Mouse (Mus musculus): ENCODE results near the gene Wdtc1. TPM values are rescaled to one million over a fixed set of nuclear protein-coding genes. Genes with fewer than 3 reads are reported as not detected.

Gene Wdtc1
- polyA plus RNA-seq, 1 experiment from 2014 or later = 18.2 TPM

DNA sequence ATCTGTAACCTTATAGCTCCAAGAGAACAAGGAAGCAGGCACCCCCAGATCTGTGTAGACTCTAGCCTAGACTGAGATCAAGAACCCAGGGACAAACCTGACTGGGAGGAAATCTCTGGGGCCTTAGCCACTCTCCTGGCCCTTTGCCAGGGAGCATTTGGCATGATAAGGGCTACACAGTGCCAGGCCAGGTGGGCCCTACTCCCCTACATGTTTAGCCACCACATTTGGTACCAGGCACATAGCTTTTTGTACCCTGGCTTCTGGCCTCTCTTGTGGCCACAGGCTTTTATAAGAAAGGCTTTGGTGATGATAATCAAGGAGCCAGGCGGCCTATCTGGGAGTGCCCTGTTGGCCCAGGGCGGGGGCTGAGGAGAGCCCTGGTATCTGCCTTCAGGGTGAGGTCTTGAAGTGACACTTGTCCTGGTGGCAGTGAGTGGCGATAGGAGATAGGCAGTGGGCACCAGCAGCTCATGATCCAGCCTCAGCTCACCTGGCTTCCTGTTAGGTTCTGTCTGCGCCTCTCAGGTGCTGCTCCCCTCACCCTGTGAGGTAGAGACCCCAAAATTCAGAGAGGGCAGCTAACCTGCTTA lies 41.8 kb upstream of the Wdtc1 start:
- WGBS = 86% methylated on average over 4 of the region's 4 CpGs
- no peak overlapping the region for H3K4me2 ChIP-seq (ENCODE audit: low read length)
- H3K27me3 ChIP-seq (replicated peaks; ENCODE audit: control insufficient read depth, insufficient read depth, low read length) = no peaks in the 10 kb centered on the region
- H3K9me3 ChIP-seq (ENCODE audit: control insufficient read depth, low read length) = no peaks in the 10 kb centered on the region
- no peak for DNase-seq (ENCODE audit: low spot score)
- H3K4me3 ChIP-seq (ENCODE audit: low read depth, low read length) = no peak overlapping the region
- H3K9ac ChIP-seq (ENCODE audit: low read length) = no peak overlapping the region
- no peaks in the 10 kb centered on the region for H3K36me3 ChIP-seq (ENCODE audit: control insufficient read depth, insufficient read depth, low read length)
- H3K4me1 ChIP-seq (replicated peaks; ENCODE audit: control insufficient read depth, insufficient read depth, low read length) = peaks cover 38% of the 10 kb centered on the region
- H3K27ac ChIP-seq (ENCODE audit: low read depth) = peak overlapping the region; percentile 22; the same call in 1 of the 2 replicates
- ATAC-seq (replicated peaks; ENCODE audit: low FRiP score, low TSS enrichment, low read depth) = no peak

DNA sequence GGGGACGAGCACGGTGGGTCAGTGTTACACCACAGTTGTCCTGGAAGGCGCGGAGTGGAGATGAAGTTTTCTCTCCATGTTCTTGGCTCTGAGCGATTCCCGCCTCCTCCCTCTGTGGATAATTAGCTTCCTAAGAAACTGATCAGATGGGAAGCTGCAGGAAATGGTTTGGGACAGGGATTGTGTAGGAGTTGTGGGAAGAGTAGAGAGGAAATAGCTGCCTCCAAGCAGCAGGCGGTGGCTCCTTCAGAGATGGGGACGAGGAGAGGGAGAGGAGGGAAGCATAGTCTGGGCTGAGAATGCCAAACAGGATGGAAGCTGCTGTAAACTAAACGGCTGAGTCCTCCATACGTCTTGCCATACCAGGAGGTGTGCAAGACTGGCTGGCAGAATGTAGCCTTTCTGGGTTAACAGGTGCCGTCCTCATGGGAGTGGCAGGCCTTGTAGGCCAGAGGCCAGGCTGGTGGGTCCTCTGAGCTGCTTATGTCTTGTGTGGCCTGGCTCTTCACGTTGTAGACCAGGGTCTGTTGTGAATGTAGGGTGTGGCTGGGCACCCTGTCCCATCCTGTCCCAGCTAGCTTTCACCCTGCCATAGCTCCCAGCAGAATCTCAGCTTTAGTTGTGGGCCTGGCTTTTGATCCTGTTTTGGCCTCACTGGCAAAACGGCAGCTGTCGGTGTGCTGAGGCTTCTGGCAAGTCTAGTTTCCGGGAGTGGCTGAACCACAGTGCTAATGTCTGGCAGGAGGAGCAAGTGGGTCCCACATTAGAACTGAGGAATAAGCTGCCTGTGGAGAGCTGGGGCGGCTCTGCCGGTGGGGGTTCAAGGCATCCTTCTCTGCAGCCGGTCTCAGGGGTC lies 38.1 kb upstream of the Wdtc1 start:
- no peaks in the 10 kb centered on the region for H3K36me3 ChIP-seq (ENCODE audit: control insufficient read depth, insufficient read depth, low read length)
- H3K9ac ChIP-seq (ENCODE audit: low read length) = no peak overlapping the region
- ATAC-seq (replicated peaks; ENCODE audit: low FRiP score, low TSS enrichment, low read depth) = no peak
- H3K9me3 ChIP-seq (ENCODE audit: control insufficient read depth, low read length) = no peaks in the 10 kb centered on the region
- DNase-seq (ENCODE audit: low spot score) = no peak
- no peak overlapping the region for H3K4me3 ChIP-seq (ENCODE audit: low read depth, low read length)
- no peak overlapping the region for H3K4me2 ChIP-seq (ENCODE audit: low read length)
- no peak overlapping the region; the same call in 1 of the 2 replicates for H3K27ac ChIP-seq (ENCODE audit: low read depth)
- peaks cover 41% of the 10 kb centered on the region for H3K4me1 ChIP-seq (replicated peaks; ENCODE audit: control insufficient read depth, insufficient read depth, low read length)
- H3K27me3 ChIP-seq (replicated peaks; ENCODE audit: control insufficient read depth, insufficient read depth, low read length) = no peaks in the 10 kb centered on the region
- WGBS = 65% methylated on average over 18 of the region's 18 CpGs

DNA sequence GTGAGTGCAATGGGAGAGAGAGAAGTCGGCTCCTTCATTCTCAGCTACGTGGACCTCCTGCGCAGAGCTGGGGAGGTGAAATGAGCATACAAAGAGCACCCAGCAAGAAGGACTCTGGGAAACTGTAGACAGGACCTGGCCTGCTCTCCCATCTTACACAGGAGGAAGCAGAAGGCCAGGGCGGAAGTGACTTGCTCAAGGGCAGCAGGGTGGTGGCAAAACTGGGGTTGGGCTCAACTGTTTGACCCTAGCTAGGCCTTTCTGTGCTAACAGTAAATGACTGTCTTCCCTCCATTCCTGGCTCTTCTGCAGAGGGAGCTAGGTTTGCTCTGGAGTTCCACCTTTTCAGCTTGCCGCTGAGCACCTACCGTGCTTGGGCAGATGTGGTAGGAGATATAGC lies 37.3 kb upstream of the Wdtc1 start:
- Histone ChIP-seq H3K27ac (ENCODE audit: low read depth) (no peak overlapping the region), H3K36me3 (ENCODE audit: control insufficient read depth, insufficient read depth, low read length) (no peaks in the 10 kb centered on the region), H3K9me3 (ENCODE audit: control insufficient read depth, low read length) (no peaks in the 10 kb centered on the region), H3K4me3 (ENCODE audit: low read depth, low read length) (no peak overlapping the region), H3K4me2 (ENCODE audit: low read length) (no peak overlapping the region), H3K9ac (ENCODE audit: low read length) (no peak overlapping the region), H3K4me1 (replicated peaks; ENCODE audit: control insufficient read depth, insufficient read depth, low read length) (peaks cover 35% of the 10 kb centered on the region), H3K27me3 (replicated peaks; ENCODE audit: control insufficient read depth, insufficient read depth, low read length) (no peaks in the 10 kb centered on the region)
- DNase-seq (ENCODE audit: low spot score) = no peak
- ATAC-seq (replicated peaks; ENCODE audit: low FRiP score, low TSS enrichment, low read depth) = no peak
- 90% methylated on average over 6 of the region's 6 CpGs for WGBS

DNA sequence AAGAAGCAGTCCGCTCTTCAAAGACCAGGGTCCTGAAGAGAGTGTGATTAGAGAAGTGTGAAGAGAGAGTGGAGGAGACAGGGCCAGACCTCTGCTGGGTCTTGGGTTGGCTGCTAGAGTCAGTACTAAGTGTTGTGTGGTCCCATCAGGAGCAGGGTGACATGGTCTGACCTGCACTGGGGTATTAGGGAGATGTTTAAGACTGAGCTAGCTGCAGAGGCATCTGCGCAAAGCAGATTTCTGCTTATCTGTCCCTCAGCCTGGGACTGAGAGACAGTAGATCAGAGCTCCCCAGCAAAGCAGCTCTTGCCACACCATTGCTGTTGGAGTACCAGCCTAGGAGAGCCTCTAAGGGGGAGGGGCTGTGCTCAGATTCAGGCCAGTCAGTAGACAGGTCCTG lies 36.8 kb upstream of the Wdtc1 start:
- no peak for DNase-seq (ENCODE audit: low spot score)
- H3K27ac ChIP-seq (ENCODE audit: low read depth) = no peak overlapping the region
- ATAC-seq (replicated peaks; ENCODE audit: low FRiP score, low TSS enrichment, low read depth) = no peak
- H3K4me3 ChIP-seq (ENCODE audit: low read depth, low read length) = no peak overlapping the region
- no peaks in the 10 kb centered on the region for H3K27me3 ChIP-seq (replicated peaks; ENCODE audit: control insufficient read depth, insufficient read depth, low read length)
- H3K9me3 ChIP-seq (ENCODE audit: control insufficient read depth, low read length) = no peaks in the 10 kb centered on the region
- no peak overlapping the region for H3K4me2 ChIP-seq (ENCODE audit: low read length)
- H3K4me1 ChIP-seq (replicated peaks; ENCODE audit: control insufficient read depth, insufficient read depth, low read length) = peaks cover 29% of the 10 kb centered on the region
- peaks cover under 1% of the 10 kb centered on the region; the same call in 1 of the 2 replicates for H3K36me3 ChIP-seq (ENCODE audit: control insufficient read depth, insufficient read depth, low read length)
- no peak overlapping the region for H3K9ac ChIP-seq (ENCODE audit: low read length)
- 80% methylated on average over 2 of the region's 2 CpGs for WGBS

DNA sequence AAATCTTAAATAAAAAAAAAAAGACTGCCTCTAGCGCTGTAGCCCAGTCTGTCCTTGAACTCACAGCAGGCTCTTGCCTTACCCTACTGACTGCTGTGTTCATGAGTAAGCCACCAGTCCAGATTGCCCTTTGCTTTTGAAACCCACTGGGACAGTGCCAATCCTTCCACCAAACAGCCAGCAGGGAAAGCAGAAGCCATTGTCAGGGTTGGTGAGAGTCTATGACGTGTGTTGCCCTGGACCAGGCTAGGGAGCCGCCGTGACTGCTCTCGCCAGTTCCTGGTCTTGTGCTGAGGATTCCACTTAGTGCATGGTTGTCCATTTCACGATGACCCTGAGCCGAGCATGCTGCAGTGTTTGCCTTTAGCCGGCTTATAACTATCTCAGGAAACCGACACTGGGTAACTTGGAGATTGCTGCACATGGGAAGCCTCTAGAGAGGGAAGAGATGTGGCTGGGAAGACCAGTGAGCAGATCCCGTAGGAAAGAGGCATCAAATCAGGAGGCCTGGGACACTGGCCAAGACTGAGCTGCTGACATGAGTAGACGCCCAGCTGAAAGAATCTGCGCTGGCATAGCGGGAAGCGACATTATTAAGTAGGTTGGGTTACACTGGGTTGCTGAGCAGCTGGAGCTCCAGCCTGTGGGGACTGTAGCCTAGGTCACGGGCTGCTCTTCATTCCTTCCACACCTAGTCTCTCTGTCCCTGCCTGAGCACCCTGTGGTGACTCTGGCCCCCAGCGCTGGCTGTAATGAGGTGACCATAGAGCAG lies 35.7 kb upstream of the Wdtc1 start:
- Histone ChIP-seq H3K27ac (ENCODE audit: low read depth) (no peak overlapping the region), H3K9ac (ENCODE audit: low read length) (no peak overlapping the region), H3K4me2 (ENCODE audit: low read length) (no peak overlapping the region), H3K9me3 (ENCODE audit: control insufficient read depth, low read length) (no peaks in the 10 kb centered on the region), H3K27me3 (replicated peaks; ENCODE audit: control insufficient read depth, insufficient read depth, low read length) (no peaks in the 10 kb centered on the region), H3K4me3 (ENCODE audit: low read depth, low read length) (no peak overlapping the region), H3K36me3 (ENCODE audit: control insufficient read depth, insufficient read depth, low read length) (peaks cover 6% of the 10 kb centered on the region; the same call in 1 of the 2 replicates), H3K4me1 (replicated peaks; ENCODE audit: control insufficient read depth, insufficient read depth, low read length) (peaks cover 24% of the 10 kb centered on the region)
- DNase-seq (ENCODE audit: low spot score) = no peak
- WGBS = 82% methylated on average over 16 of the region's 16 CpGs
- no peak for ATAC-seq (replicated peaks; ENCODE audit: low FRiP score, low TSS enrichment, low read depth)

DNA sequence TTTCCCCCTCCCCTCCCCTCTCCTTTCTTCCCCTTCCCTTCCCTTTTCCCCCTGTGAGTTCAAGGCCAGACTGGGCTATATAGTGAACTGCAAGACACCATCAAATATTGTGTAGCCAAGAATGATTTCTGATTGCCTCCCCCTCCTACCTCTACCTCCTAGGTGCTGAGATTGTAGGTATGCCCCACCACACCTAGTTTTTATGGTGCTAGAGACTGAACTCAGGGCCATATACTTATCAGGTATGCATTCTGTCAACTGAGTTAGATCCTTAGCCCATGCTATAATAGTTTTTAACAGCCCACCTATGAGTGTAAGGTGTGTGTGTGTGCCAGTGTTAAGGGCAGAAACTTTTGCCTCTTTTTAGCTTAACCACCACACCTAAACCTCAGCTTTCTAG lies 33.8 kb upstream of the Wdtc1 start:
- no peak for DNase-seq (ENCODE audit: low spot score)
- Histone ChIP-seq H3K4me3 (ENCODE audit: low read depth, low read length) (no peak overlapping the region), H3K9me3 (ENCODE audit: control insufficient read depth, low read length) (no peaks in the 10 kb centered on the region), H3K27me3 (replicated peaks; ENCODE audit: control insufficient read depth, insufficient read depth, low read length) (no peaks in the 10 kb centered on the region), H3K9ac (ENCODE audit: low read length) (no peak overlapping the region), H3K4me1 (replicated peaks; ENCODE audit: control insufficient read depth, insufficient read depth, low read length) (peaks cover 24% of the 10 kb centered on the region), H3K27ac (ENCODE audit: low read depth) (no peak overlapping the region), H3K36me3 (ENCODE audit: control insufficient read depth, insufficient read depth, low read length) (peaks cover 6% of the 10 kb centered on the region; the same call in 1 of the 2 replicates), H3K4me2 (ENCODE audit: low read length) (no peak overlapping the region)
- ATAC-seq (replicated peaks; ENCODE audit: low FRiP score, low TSS enrichment, low read depth) = peak; percentile 50; the same call in 1 of the 2 replicates

DNA sequence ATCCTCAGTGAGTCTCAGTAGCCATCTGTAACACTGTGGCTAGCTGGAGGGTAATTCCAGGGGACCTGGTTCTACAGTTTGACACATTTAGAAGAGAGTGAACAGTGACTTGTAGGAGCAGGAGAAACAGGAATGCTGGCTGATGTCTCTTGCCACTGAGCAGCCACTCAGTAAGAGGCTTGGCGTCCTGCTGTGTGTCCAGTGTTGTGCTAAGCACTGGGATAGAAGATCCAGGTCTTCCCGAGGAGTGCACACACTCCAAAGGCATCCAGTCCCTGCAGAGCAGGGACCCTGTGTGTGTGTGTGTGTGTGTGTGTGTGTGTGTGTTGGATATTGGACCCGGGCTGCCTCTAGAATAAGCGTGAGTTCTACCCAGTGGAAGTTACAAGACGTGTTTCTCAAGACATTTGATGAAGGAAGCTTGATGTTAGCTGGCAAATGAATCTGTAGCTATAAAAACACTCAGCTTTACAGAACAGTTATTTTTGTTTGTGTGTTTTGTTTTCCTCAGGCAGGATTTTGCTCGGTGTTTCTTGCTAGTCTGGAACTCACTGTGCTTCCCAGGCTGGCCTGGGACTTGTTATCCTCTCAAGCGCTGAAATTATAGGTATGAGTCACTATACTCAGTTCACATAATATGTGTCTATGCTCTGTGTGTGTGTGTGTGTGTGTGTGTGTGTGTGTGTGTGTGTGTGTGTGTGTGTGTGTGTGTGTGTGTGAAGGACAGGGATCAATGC lies 32.9 kb upstream of the Wdtc1 start:
- H3K4me1 ChIP-seq (replicated peaks; ENCODE audit: control insufficient read depth, insufficient read depth, low read length) = peaks cover 22% of the 10 kb centered on the region
- ATAC-seq (replicated peaks; ENCODE audit: low FRiP score, low TSS enrichment, low read depth) = no peak
- WGBS = 78% methylated on average over 7 of the region's 7 CpGs

DNA sequence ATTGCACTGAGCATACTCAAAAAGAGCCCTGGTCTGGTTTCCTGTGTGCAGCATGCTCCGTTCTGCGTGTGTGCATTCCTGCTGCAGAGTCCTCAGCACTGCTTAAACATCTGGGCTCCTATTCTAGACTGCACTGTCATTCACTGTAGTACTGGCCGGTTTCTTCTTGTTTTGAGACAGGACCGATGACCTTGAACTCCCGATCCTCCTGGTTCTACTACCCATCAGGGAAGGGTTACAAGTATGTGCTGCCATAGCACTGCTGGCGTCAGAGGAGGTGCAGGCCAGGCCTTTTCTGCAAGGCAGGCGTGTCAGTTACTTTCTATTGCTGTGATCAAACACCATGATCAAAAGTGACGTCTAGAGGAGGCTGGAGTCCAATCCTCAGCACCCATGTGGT lies 27.9 kb upstream of the Wdtc1 start:
- no peak overlapping the region for H3K4me2 ChIP-seq (ENCODE audit: low read length)
- no peak overlapping the region for H3K4me3 ChIP-seq (ENCODE audit: low read depth, low read length)
- no peaks in the 10 kb centered on the region for H3K9me3 ChIP-seq (ENCODE audit: control insufficient read depth, low read length)
- DNase-seq (ENCODE audit: low spot score) (no peak), ATAC-seq (replicated peaks; ENCODE audit: low FRiP score, low TSS enrichment, low read depth) (no peak)
- no peak overlapping the region for H3K9ac ChIP-seq (ENCODE audit: low read length)
- peaks cover 44% of the 10 kb centered on the region for H3K4me1 ChIP-seq (replicated peaks; ENCODE audit: control insufficient read depth, insufficient read depth, low read length)
- peak overlapping the region; percentile 52; the same call in 1 of the 2 replicates for H3K27ac ChIP-seq (ENCODE audit: low read depth)
- H3K36me3 ChIP-seq (ENCODE audit: control insufficient read depth, insufficient read depth, low read length) = peaks cover 9% of the 10 kb centered on the region; the same call in 1 of the 2 replicates
- no peaks in the 10 kb centered on the region for H3K27me3 ChIP-seq (replicated peaks; ENCODE audit: control insufficient read depth, insufficient read depth, low read length)
- 42% methylated on average over 8 of the region's 8 CpGs for WGBS

More for the DNA sequence above, 32.9 kb upstream of the Wdtc1 start:
- Histone ChIP-seq H3K36me3 (ENCODE audit: control insufficient read depth, insufficient read depth, low read length) (peaks cover 9% of the 10 kb centered on the region; the same call in 1 of the 2 replicates), H3K9ac (ENCODE audit: low read length) (no peak overlapping the region), H3K27me3 (replicated peaks; ENCODE audit: control insufficient read depth, insufficient read depth, low read length) (no peaks in the 10 kb centered on the region), H3K9me3 (ENCODE audit: control insufficient read depth, low read length) (no peaks in the 10 kb centered on the region), H3K4me2 (ENCODE audit: low read length) (no peak overlapping the region), H3K4me3 (ENCODE audit: low read depth, low read length) (no peak overlapping the region), H3K27ac (ENCODE audit: low read depth) (no peak overlapping the region)
- DNase-seq (ENCODE audit: low spot score) = no peak

Data from intestine, embryonic 14.5 days (tissue).